Mouse (Mus musculus): ENCODE data around the gene Casc1.

DNA sequence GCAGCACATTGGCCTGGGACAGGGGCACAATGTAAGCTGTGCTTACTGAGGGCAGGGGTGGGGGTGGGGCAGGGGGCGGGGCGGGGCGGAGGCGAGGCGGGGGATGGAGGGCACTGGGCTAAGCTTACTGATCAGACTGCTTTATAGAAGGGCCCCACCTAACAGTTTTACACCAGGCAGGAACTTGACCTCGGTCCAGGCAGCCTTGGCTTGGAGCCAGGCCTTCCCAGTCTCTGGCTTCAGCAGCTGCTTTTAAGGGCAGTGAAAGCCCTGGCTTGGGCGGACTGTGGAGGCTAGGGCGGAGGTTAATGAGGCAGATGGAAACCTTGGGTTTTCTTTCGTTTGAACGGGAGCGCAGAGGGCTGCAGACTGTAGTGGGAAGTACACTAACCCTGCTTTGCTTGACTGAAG is 37.0 kb downstream of the Casc1 start:
- TF ChIP-seq EP300 (IDR thresholded peaks at IDR 0.05; ENCODE audit: low read depth in 1 of 2, low read length in 2 of 2) (no peak), USF1 (IDR thresholded peaks at IDR 0.05; ENCODE audit: low read depth, low read length) (no peak)
